Mouse (Mus musculus) neural tube, embryonic 14.5 days (tissue): ENCODE data around the gene Cxcr6. TPM values are rescaled to one million over a fixed set of nuclear protein-coding genes. Genes with fewer than 3 reads are reported as not detected.
"Not testable (repeated sequence)": the region's sequence is repeated elsewhere in the genome, so short reads cannot be mapped to it uniquely, and the experiment has no call there.

Experiments
- ATAC-seq: fragments of 200-750 bp; cut with Nextera tagmentation; 2 replicates; pipeline ENCODE4 v1.8.0; 2017; ENCODE audit warnings: low read depth, mild to moderate bottlenecking, moderate TSS enrichment, moderate library complexity
- H3K27ac ChIP-seq: fragments of 300-500 bp; sonication (generic); 2 replicates; pipeline ENCODE4 v1.5.1; 2014; ENCODE audit warnings: low read depth, mild to moderate bottlenecking, control low read depth, low read length, moderate library complexity, mixed read lengths
- H3K27me3 ChIP-seq: fragments of 300-500 bp; sonication (generic); 2 replicates; pipeline ENCODE4 v1.6.1; 2014; ENCODE audit warnings: low read length; ENCODE audit not compliant: control insufficient read depth, insufficient read depth
- H3K36me3 ChIP-seq: fragments of 300-500 bp; sonication (generic); 2 replicates; pipeline ENCODE4 v1.6.1; 2014; ENCODE audit warnings: low read length, mixed read lengths; ENCODE audit not compliant: control insufficient read depth, insufficient read depth
- H3K4me1 ChIP-seq: fragments of 300-500 bp; sonication (generic); 2 replicates; pipeline ENCODE4 v1.6.1; 2014; ENCODE audit warnings: low read length; ENCODE audit not compliant: control insufficient read depth, insufficient read depth
- H3K4me2 ChIP-seq: fragments of 300-500 bp; sonication (generic); 2 replicates; pipeline ENCODE4 v1.6.1; 2014; ENCODE audit warnings: mild to moderate bottlenecking, low read depth, low read length, control low read depth
- H3K4me3 ChIP-seq: fragments of 300-500 bp; sonication (generic); 2 replicates; pipeline ENCODE4 v1.5.1; 2014; ENCODE audit warnings: low read depth, low read length, control low read depth, mixed read lengths
- H3K9ac ChIP-seq: fragments of 300-500 bp; sonication (generic); replicated peaks from 2 replicates; pipeline ENCODE4 v1.6.1; 2014; ENCODE audit warnings: low read depth, mild to moderate bottlenecking, control low read depth, low read length, mixed read lengths
- H3K9me3 ChIP-seq: fragments of 300-500 bp; sonication (generic); 2 replicates; pipeline ENCODE4 v1.6.1; 2016; ENCODE audit warnings: low read length; ENCODE audit not compliant: control insufficient read depth
- WGBS: fragments of 180-500 bp; shearing (Covaris S2); extraction: QIAGEN DNeasy Blood & Tissue Kit; methylation state at CpG from one replicate; pipeline ENCODE4 v1.1.7; 2014; 5-methylcytosine and 5-hydroxymethylcytosine counted together
- polyA plus RNA-seq: library from polyadenylated mRNA; unstranded; fragments of >200 nt; fragmentation: Nextera tagmentation; extraction: Ambion mirVana; gene quantifications from 2 replicates; pipeline ENCODE4 v1.2.1, GENCODE M21; 2014

The Cxcr6 gene
- polyA plus RNA-seq, 1 experiment from 2014 or later, result 0.17 TPM

GRCm38 (mm10) chr9:123769532-123769931 lies 36.7 kb upstream of the Cxcr6 start:
- Histone ChIP-seq H3K27ac (no peak overlapping the region), H3K4me1 (no peaks in the 10 kb centered on the region), H3K4me2 (no peak overlapping the region), H3K27me3 (no peaks in the 10 kb centered on the region), H3K4me3 (no peak overlapping the region), H3K9me3 (no peaks in the 10 kb centered on the region), H3K9ac (no peak overlapping the region), H3K36me3 (no peaks in the 10 kb centered on the region)
- WGBS, result 69% methylated on average over 6 of the region's 6 CpGs
- no peak for ATAC-seq

GRCm38 (mm10) chr9:123773299-123773698 lies 33.0 kb upstream of the Cxcr6 start:
- H3K27me3 ChIP-seq, H3K9ac ChIP-seq, H3K4me3 ChIP-seq, H3K9me3 ChIP-seq, H3K4me1 ChIP-seq, H3K4me2 ChIP-seq, H3K27ac ChIP-seq, H3K36me3 ChIP-seq, ATAC-seq: not testable (repeated sequence)
- 40% methylated on average over 2 of the region's 2 CpGs for WGBS

GRCm38 (mm10) chr9:123788855-123789529 lies 17.3 kb upstream of the Cxcr6 start:
- 75% methylated on average over 4 of the region's 4 CpGs for WGBS
- H3K9ac ChIP-seq, result no peak overlapping the region
- H3K4me1 ChIP-seq, result no peaks in the 10 kb centered on the region
- H3K4me3 ChIP-seq, result no peak overlapping the region
- H3K9me3 ChIP-seq, result no peaks in the 10 kb centered on the region
- no peaks in the 10 kb centered on the region; the same call in none of the 2 replicates for H3K36me3 ChIP-seq
- no peak overlapping the region for H3K4me2 ChIP-seq
- H3K27me3 ChIP-seq, result no peaks in the 10 kb centered on the region
- ATAC-seq, result no peak
- H3K27ac ChIP-seq, result no peak overlapping the region

- Histone ChIP-seq H3K4me3 (no peak overlapping the region), H3K36me3 (peaks cover 4% of the 10 kb centered on the region; the same call in 1 of the 2 replicates), H3K4me1 (no peaks in the 10 kb centered on the region), H3K9me3 (no peaks in the 10 kb centered on the region), H3K9ac (no peak overlapping the region), H3K27me3 (no peaks in the 10 kb centered on the region), H3K27ac (no peak overlapping the region), H3K4me2 (no peak overlapping the region)
- peak; percentile 58; the same call in 1 of the 2 replicates for ATAC-seq
- WGBS, result 64% methylated on average over 3 of the region's 3 CpGs
Measured at GRCm38 (mm10) chr9:123796174-123796573, 10.1 kb upstream of the Cxcr6 start.

GRCm38 (mm10) chr9:123801527-123801926 lies 4.7 kb upstream of the Cxcr6 start:
- no peak overlapping the region for H3K4me2 ChIP-seq
- H3K36me3 ChIP-seq, result 0 out of 2 replicates have a peak, but pooled peaks cover 4% of the 10 kb centered on the region
- H3K4me3 ChIP-seq, result no peak overlapping the region
- H3K9ac ChIP-seq, result no peak overlapping the region
- H3K4me1 ChIP-seq, result no peaks in the 10 kb centered on the region
- H3K9me3 ChIP-seq, result no peaks in the 10 kb centered on the region
- no peak overlapping the region for H3K27ac ChIP-seq
- WGBS, result 100% methylated on average over 1 of the region's 1 CpGs
- no peaks in the 10 kb centered on the region for H3K27me3 ChIP-seq
- no peak for ATAC-seq

DNA sequence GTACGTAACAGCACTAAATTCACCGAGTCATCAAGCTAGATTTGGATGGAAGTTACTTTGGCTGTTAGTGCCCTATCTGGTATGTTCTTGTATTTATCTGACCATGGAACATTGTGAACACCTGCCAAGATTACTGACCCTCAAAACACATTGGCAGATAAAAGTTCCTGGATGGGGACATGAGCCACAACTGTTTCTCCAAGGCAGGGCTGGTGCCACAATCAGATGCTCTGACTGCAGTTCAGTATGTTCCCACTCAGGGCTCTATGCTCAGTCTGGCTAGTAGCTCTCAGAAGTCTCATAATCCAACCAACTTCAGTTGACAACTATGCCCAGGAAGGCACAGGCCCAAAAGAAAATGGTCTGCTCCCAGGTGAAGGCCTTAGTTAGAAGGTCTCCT lies 3.9 kb upstream of the Cxcr6 start:
- ATAC-seq, result no peak
- H3K4me3 ChIP-seq, result no peak overlapping the region

GRCm38 (mm10) chr9:123802896-123803295 lies 3.4 kb upstream of the Cxcr6 start:
- no peaks in the 10 kb centered on the region for H3K27me3 ChIP-seq
- H3K9ac ChIP-seq, result no peak overlapping the region
- no peak overlapping the region for H3K4me2 ChIP-seq
- no peaks in the 10 kb centered on the region for H3K36me3 ChIP-seq
- H3K27ac ChIP-seq, result no peak overlapping the region
- H3K9me3 ChIP-seq, result no peaks in the 10 kb centered on the region
- no peaks in the 10 kb centered on the region for H3K4me1 ChIP-seq
- no peak overlapping the region for H3K4me3 ChIP-seq
- no peak for ATAC-seq

More for the DNA sequence above, 3.9 kb upstream of the Cxcr6 start:
- no peak overlapping the region for H3K9ac ChIP-seq
- H3K27me3 ChIP-seq, result no peaks in the 10 kb centered on the region
- no peak overlapping the region for H3K4me2 ChIP-seq
- WGBS, result 94% methylated on average over 2 of the region's 2 CpGs
- H3K4me1 ChIP-seq, result no peaks in the 10 kb centered on the region
- H3K36me3 ChIP-seq, result 0 out of 2 replicates have a peak, but pooled peaks cover under 1% of the 10 kb centered on the region
- H3K9me3 ChIP-seq, result no peaks in the 10 kb centered on the region
- H3K27ac ChIP-seq, result no peak overlapping the region

GRCm38 (mm10) chr9:123805241-123805640 lies 1.0 kb upstream of the Cxcr6 start:
- H3K9me3 ChIP-seq, result no peaks in the 10 kb centered on the region
- WGBS, result 94% methylated on average over 2 of the region's 2 CpGs
- H3K27me3 ChIP-seq, result no peaks in the 10 kb centered on the region
- H3K4me1 ChIP-seq, result no peaks in the 10 kb centered on the region
- H3K36me3 ChIP-seq, result no peaks in the 10 kb centered on the region
- H3K9ac ChIP-seq, result no peak overlapping the region
- ATAC-seq, result no peak
- H3K27ac ChIP-seq, result no peak overlapping the region
- H3K4me2 ChIP-seq, result no peak overlapping the region
- no peak overlapping the region for H3K4me3 ChIP-seq

DNA sequence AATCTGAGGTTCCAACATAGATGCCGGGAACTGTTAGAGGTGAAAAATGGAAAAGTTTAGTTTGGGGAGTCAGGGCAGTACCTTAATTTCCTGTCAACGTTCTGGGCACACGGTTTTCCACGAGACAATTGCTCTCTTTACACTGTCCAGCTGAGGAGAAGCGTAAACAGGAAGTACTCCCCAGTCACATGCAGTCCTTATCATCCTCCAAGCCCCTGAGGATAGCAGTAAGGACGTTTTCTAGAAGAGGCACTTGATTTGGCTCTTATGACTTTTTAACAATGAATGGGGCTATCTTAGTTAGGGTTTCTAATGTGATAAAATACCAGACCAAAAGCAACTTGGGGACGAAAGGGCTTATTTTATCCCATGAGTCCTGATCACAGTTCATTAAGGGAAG lies 2.3 kb downstream of the Cxcr6 start:
- H3K4me3 ChIP-seq, result no peak overlapping the region
- 79% methylated on average over 7 of the region's 7 CpGs for WGBS
- no peak overlapping the region for H3K27ac ChIP-seq
- H3K27me3 ChIP-seq, result no peaks in the 10 kb centered on the region
- no peak overlapping the region for H3K4me2 ChIP-seq
- H3K9ac ChIP-seq, result no peak overlapping the region
- no peak for ATAC-seq
- H3K9me3 ChIP-seq, result no peaks in the 10 kb centered on the region
- no peaks in the 10 kb centered on the region for H3K36me3 ChIP-seq
- H3K4me1 ChIP-seq, result no peaks in the 10 kb centered on the region
